Mouse (Mus musculus) 416B (cell line): ENCODE measurements around the gene Slc7a14.
"Not testable (repeated sequence)": the region's sequence is repeated elsewhere in the genome, so short reads cannot be mapped to it uniquely, and the experiment has no call there.

ENCODE experiments used
- DNase-seq: peaks from one replicate; pipeline ENCODE4 v3.0.0; 2011; ENCODE audit warnings: low read depth

Gene Slc7a14

GRCm38 (mm10) chr3:31309934-31310787 lies at the start of gene Slc7a14:
Gene Slc7a14 (minus strand): TSS chr3:31310378.
- no peak for DNase-seq

GRCm38 (mm10) chr3:31346540-31346939 lies 36.4 kb upstream of the Slc7a14 start:
- DNase-seq: no peak

GRCm38 (mm10) chr3:31345766-31346165 lies 35.6 kb upstream of the Slc7a14 start:
- DNase-seq: no peak

- peak; percentile 52 for DNase-seq
These were observed 29.1 kb upstream of the Slc7a14 start for GRCm38 (mm10) chr3:31339236-31339635.

GRCm38 (mm10) chr3:31328237-31328836 lies 18.2 kb upstream of the Slc7a14 start:
- no peak for DNase-seq

- DNase-seq: peak; percentile 70
These were observed 17.6 kb upstream of the Slc7a14 start for GRCm38 (mm10) chr3:31327791-31328190.

GRCm38 (mm10) chr3:31324231-31324654 lies 14.1 kb upstream of the Slc7a14 start:
- DNase-seq: no peak

- DNase-seq: no peak
These were observed 726 bp downstream of the Slc7a14 start for GRCm38 (mm10) chr3:31309371-31309933.

GRCm38 (mm10) chr3:31308906-31309305 lies 1.3 kb downstream of the Slc7a14 start:
- peak; percentile 11 for DNase-seq

GRCm38 (mm10) chr3:31307936-31308335 lies 2.2 kb downstream of the Slc7a14 start:
- no peak for DNase-seq

GRCm38 (mm10) chr3:31291673-31292602 lies 18.2 kb downstream of the Slc7a14 start:
- DNase-seq: no peak

- DNase-seq: no peak
These were observed 22.7 kb downstream of the Slc7a14 start for GRCm38 (mm10) chr3:31287421-31287948.

GRCm38 (mm10) chr3:31281116-31281515 lies 29.1 kb downstream of the Slc7a14 start:
- DNase-seq: no peak

GRCm38 (mm10) chr3:31274875-31275274 lies 35.3 kb downstream of the Slc7a14 start:
- no peak for DNase-seq

- DNase-seq: not testable (repeated sequence)
These were observed 36.9 kb downstream of the Slc7a14 start for GRCm38 (mm10) chr3:31273247-31273646.

GRCm38 (mm10) chr3:31272635-31273034 lies 37.5 kb downstream of the Slc7a14 start:
- no peak for DNase-seq

- peak; percentile 36 for DNase-seq
These were observed 40.4 kb downstream of the Slc7a14 start for GRCm38 (mm10) chr3:31269551-31270317.

- no peak for DNase-seq
These were observed 42.3 kb downstream of the Slc7a14 start for GRCm38 (mm10) chr3:31267921-31268320.

- DNase-seq: no peak
These were observed 43.2 kb downstream of the Slc7a14 start for GRCm38 (mm10) chr3:31266941-31267340.

GRCm38 (mm10) chr3:31263535-31263934 lies 46.6 kb downstream of the Slc7a14 start:
- DNase-seq: no peak
